Mouse (Mus musculus): ENCODE results near the gene Nr2f6. TPM values are rescaled to one million over a fixed set of nuclear protein-coding genes. Genes with fewer than 3 reads are reported as not detected.

Nr2f6 gene
- polyA plus RNA-seq, 1 experiment = 17.5 TPM

GRCm38 (mm10) chr8:71375581-71376422 is 6.0 kb downstream of the Nr2f6 start:
- H3K4me3 ChIP-seq (replicated peaks; ENCODE audit: control insufficient read depth, low read depth, low read length) = no peak overlapping the region
- H3K27ac ChIP-seq (ENCODE audit: control insufficient read depth, insufficient read depth, low read depth, low read length, poor library complexity) = no peak overlapping the region; the same call in 1 of the 2 replicates
- TF ChIP-seq POLR2A (IDR thresholded peaks at IDR 0.05; ENCODE audit: borderline replicate concordance, control insufficient read depth, low read depth, low read length) = no peak
- TF ChIP-seq CTCF (IDR thresholded peaks at IDR 0.05; ENCODE audit: control insufficient read depth, insufficient read depth, low read length) = peak; percentile 7; the same call in 1 of the 2 replicates
- peaks cover 1% of the 10 kb centered on the region for H3K4me1 ChIP-seq (ENCODE audit: control insufficient read depth, insufficient read depth, low read length)
- 34% methylated on average over 74 of the region's 74 CpGs for WGBS

- TF ChIP-seq POLR2A (IDR thresholded peaks at IDR 0.05; ENCODE audit: borderline replicate concordance, control insufficient read depth, low read depth, low read length) = no peak
- TF ChIP-seq CTCF (IDR thresholded peaks at IDR 0.05; ENCODE audit: control insufficient read depth, insufficient read depth, low read length) = no peak
- H3K27ac ChIP-seq (ENCODE audit: control insufficient read depth, insufficient read depth, low read depth, low read length, poor library complexity) = no peak overlapping the region
- WGBS = 79% methylated on average over 17 of the region's 17 CpGs
- H3K4me3 ChIP-seq (replicated peaks; ENCODE audit: control insufficient read depth, low read depth, low read length) = no peak overlapping the region
- H3K4me1 ChIP-seq (ENCODE audit: control insufficient read depth, insufficient read depth, low read length) = peaks cover 1% of the 10 kb centered on the region
Measured at GRCm38 (mm10) chr8:71374616-71375206, 7.0 kb downstream of the Nr2f6 start.

DNA sequence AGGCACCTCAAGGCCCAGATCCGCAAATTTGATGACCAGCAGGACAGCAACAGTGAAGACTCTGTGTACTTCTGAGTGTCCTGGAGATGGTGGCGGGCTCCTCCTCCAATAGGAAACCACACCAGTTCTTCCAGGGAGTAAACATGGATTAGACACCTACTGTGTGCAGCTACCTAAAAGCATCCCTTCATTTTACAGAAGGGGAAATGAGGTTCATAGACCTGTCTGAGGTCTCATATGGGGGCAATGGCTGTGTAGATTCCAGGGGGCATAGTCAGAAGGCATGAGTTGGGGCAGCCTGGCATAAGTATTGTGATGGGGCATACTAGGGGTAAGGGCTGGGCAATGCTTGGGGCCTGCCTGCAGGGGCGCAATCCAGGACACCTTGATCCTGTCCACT is 8.8 kb downstream of the Nr2f6 start:
- WGBS = 82% methylated on average over 3 of the region's 3 CpGs
- Histone ChIP-seq H3K4me1 (ENCODE audit: control insufficient read depth, insufficient read depth, low read length) (peaks cover 1% of the 10 kb centered on the region; the same call in 1 of the 2 replicates), H3K27ac (ENCODE audit: control insufficient read depth, insufficient read depth, low read depth, low read length, poor library complexity) (no peak overlapping the region), H3K4me3 (replicated peaks; ENCODE audit: control insufficient read depth, low read depth, low read length) (no peak overlapping the region)
- TF ChIP-seq CTCF (IDR thresholded peaks at IDR 0.05; ENCODE audit: control insufficient read depth, insufficient read depth, low read length) (no peak), POLR2A (IDR thresholded peaks at IDR 0.05; ENCODE audit: borderline replicate concordance, control insufficient read depth, low read depth, low read length) (no peak)

DNA sequence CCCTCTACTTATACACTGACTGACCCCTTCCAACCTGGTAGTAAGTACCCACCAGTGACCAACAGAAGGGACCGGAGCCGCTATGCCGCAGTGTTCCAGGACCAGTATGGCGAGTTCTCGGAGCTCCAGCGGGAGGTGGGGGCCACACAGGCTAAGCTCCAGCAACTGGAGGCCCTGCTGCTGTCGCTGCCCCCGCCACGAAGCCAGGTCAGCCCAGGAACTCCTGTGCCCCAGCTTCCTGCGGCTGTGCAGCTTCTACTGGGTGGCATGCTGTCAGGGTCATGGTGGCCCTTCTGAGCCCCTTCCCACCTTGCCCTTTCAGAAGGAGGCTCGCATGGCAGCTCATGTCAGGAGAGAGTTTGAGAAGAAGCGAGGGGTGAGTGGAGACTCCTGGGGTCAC is 9.3 kb downstream of the Nr2f6 start:
- TF ChIP-seq CTCF (IDR thresholded peaks at IDR 0.05; ENCODE audit: control insufficient read depth, insufficient read depth, low read length) (no peak), POLR2A (IDR thresholded peaks at IDR 0.05; ENCODE audit: borderline replicate concordance, control insufficient read depth, low read depth, low read length) (no peak)
- Histone ChIP-seq H3K4me3 (replicated peaks; ENCODE audit: control insufficient read depth, low read depth, low read length) (no peak overlapping the region), H3K4me1 (ENCODE audit: control insufficient read depth, insufficient read depth, low read length) (peaks cover 3% of the 10 kb centered on the region; the same call in 1 of the 2 replicates), H3K27ac (ENCODE audit: control insufficient read depth, insufficient read depth, low read depth, low read length, poor library complexity) (no peak overlapping the region)
- WGBS = 88% methylated on average over 12 of the region's 12 CpGs

DNA sequence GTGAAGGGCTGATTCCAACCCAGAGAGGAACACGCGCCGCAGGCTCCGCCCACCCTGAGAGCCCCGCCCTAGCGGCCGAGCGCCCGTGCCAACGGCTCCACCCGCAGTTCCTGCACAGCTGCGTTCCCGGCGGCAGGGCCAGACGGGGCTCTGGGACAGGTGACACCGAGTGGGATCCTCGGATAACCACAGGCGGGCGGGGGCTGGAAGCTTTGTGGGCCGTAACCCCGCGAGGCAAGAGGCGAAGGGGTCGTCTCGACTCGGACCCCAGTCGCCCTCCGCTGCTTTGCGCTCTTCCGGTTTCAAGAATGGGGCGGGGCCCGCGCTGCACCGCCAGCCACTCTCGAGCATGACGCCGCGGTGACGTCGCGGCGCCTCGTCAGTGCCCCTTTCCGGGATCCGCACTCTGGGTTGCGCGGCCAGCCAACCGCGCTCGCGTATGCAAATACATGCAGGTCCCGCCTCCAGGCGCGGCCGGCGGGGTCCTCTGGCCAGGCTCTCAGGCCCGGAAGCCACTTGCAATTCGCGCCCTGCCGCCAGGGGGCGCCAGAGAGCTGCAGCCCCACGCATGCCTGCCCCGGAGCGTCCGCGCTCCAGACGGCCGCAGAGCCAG is 10.4 kb downstream of the Nr2f6 start, which contains the start of gene Ocel1:
TSS of gene Ocel1 (plus strand) at position 63 of the 613 bp plus-strand sequence.
- under 1% methylated on average over 68 of the region's 68 CpGs for WGBS
- H3K4me1 ChIP-seq (ENCODE audit: control insufficient read depth, insufficient read depth, low read length) = peaks cover 3% of the 10 kb centered on the region; the same call in 1 of the 2 replicates

DNA sequence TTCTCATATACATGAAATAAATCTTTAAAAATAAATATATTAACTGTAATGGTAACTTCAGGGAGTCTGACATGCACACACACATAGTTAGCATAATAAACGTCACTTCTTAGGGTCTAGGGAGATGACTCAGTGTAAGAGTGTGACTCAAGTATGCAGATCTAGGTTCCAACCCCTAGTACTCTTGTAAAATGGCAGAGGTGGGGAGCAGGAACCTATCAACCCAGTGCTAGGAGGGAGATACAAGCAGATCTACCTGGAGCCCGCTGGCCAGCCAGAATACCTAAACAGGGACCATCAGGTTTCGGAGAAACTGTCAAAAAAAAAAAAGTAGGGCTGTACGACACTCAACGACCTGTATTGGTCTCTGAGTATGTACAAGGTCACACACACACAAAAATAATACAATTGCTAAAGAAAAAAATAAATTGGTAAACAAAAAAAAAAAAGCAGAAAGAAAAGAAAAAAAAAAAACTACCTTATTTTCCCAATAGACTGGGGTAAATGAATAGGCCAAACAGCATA is 11.0 kb downstream of the Nr2f6 start:
- H3K4me1 ChIP-seq (ENCODE audit: control insufficient read depth, insufficient read depth, low read length) = peaks cover 2% of the 10 kb centered on the region; the same call in 1 of the 2 replicates
- no peak for TF ChIP-seq CTCF (IDR thresholded peaks at IDR 0.05; ENCODE audit: control insufficient read depth, insufficient read depth, low read length)
- TF ChIP-seq POLR2A (IDR thresholded peaks at IDR 0.05; ENCODE audit: borderline replicate concordance, control insufficient read depth, low read depth, low read length) = no peak
- H3K4me3 ChIP-seq (replicated peaks; ENCODE audit: control insufficient read depth, low read depth, low read length) = peak overlapping the region; percentile 14
- peak overlapping the region; percentile 95 for H3K27ac ChIP-seq (ENCODE audit: control insufficient read depth, insufficient read depth, low read depth, low read length, poor library complexity)
- WGBS = 15% methylated on average over 5 of the region's 5 CpGs

More for the DNA sequence above, 10.4 kb downstream of the Nr2f6 start, which contains the start of gene Ocel1:
- peak within 1 kb of the TSS; percentile 76 for H3K4me3 ChIP-seq (replicated peaks; ENCODE audit: control insufficient read depth, low read depth, low read length)
- TF ChIP-seq CTCF (IDR thresholded peaks at IDR 0.05; ENCODE audit: control insufficient read depth, insufficient read depth, low read length) (peak; percentile 84), POLR2A (IDR thresholded peaks at IDR 0.05; ENCODE audit: borderline replicate concordance, control insufficient read depth, low read depth, low read length) (peak; percentile 90; the same call in 1 of the 2 replicates)
- H3K27ac ChIP-seq (ENCODE audit: control insufficient read depth, insufficient read depth, low read depth, low read length, poor library complexity) = peak within 1 kb of the TSS; percentile 95

- TF ChIP-seq POLR2A (IDR thresholded peaks at IDR 0.05; ENCODE audit: borderline replicate concordance, control insufficient read depth, low read depth, low read length) = no peak
- TF ChIP-seq CTCF (IDR thresholded peaks at IDR 0.05; ENCODE audit: control insufficient read depth, insufficient read depth, low read length) = no peak
- Histone ChIP-seq H3K4me1 (ENCODE audit: control insufficient read depth, insufficient read depth, low read length) (peaks cover 2% of the 10 kb centered on the region; the same call in 1 of the 2 replicates), H3K4me3 (replicated peaks; ENCODE audit: control insufficient read depth, low read depth, low read length) (no peak overlapping the region), H3K27ac (ENCODE audit: control insufficient read depth, insufficient read depth, low read depth, low read length, poor library complexity) (no peak overlapping the region)
- 89% methylated on average over 10 of the region's 10 CpGs for WGBS
Measured at GRCm38 (mm10) chr8:71369040-71369718, 12.6 kb downstream of the Nr2f6 start.
